Mouse (Mus musculus) hindbrain, embryonic 15.5 days (tissue): Measurements from ENCODE around the gene Frg2f1. TPM values are rescaled to one million over a fixed set of nuclear protein-coding genes. Genes with fewer than 3 reads are reported as not detected.

Source experiments
- ATAC-seq: fragments of 200-750 bp; cut with Nextera tagmentation; 2 replicates; pipeline ENCODE4 v1.8.0; 2017; ENCODE audit warnings: low read depth, moderate number of reproducible peaks, moderate TSS enrichment; ENCODE audit not compliant: low FRiP score
- H3K27ac ChIP-seq: fragments of 300-500 bp; sonication (generic); replicated peaks from 2 replicates; pipeline ENCODE4 v1.5.1; 2015; ENCODE audit warnings: mild to moderate bottlenecking, inconsistent platforms
- H3K27me3 ChIP-seq: fragments of 300-500 bp; sonication (generic); 2 replicates; pipeline ENCODE4 v1.6.1; 2015; ENCODE audit warnings: control low read depth, inconsistent platforms
- H3K36me3 ChIP-seq: fragments of 300-500 bp; sonication (generic); 2 replicates; pipeline ENCODE4 v1.6.1; 2015; ENCODE audit warnings: control low read depth, inconsistent platforms
- H3K4me1 ChIP-seq: fragments of 300-500 bp; sonication (generic); replicated peaks from 2 replicates; pipeline ENCODE4 v1.6.1; 2015; ENCODE audit warnings: control low read depth, inconsistent platforms
- H3K4me2 ChIP-seq: fragments of 300-500 bp; sonication (generic); 2 replicates; pipeline ENCODE4 v1.6.1; 2015; ENCODE audit warnings: moderate library complexity, mild to moderate bottlenecking, inconsistent platforms
- H3K4me3 ChIP-seq: fragments of 300-500 bp; sonication (generic); 2 replicates; pipeline ENCODE4 v1.5.1; 2015; ENCODE audit warnings: mild to moderate bottlenecking, inconsistent platforms
- H3K9ac ChIP-seq: fragments of 300-500 bp; sonication (generic); 2 replicates; pipeline ENCODE4 v1.6.1; 2015; ENCODE audit warnings: inconsistent platforms
- H3K9me3 ChIP-seq: fragments of 300-500 bp; sonication (generic); 2 replicates; pipeline ENCODE4 v1.6.1; 2016; ENCODE audit warnings: control low read depth, inconsistent platforms
- WGBS: fragments of 180-500 bp; shearing (Covaris S2); methylation state at CpG from one replicate; pipeline ENCODE4 v1.1.7; 2015; 5-methylcytosine and 5-hydroxymethylcytosine counted together
- polyA plus RNA-seq: library from polyadenylated mRNA; unstranded; fragments of >200 nt; fragmentation: Nextera tagmentation; extraction: Ambion mirVana; gene quantifications from 2 replicates; pipeline ENCODE4 v1.2.1, GENCODE M21; 2015

Frg2f1 gene
- polyA plus RNA-seq: 10.2 and 11.1 TPM in 2 replicates

DNA sequence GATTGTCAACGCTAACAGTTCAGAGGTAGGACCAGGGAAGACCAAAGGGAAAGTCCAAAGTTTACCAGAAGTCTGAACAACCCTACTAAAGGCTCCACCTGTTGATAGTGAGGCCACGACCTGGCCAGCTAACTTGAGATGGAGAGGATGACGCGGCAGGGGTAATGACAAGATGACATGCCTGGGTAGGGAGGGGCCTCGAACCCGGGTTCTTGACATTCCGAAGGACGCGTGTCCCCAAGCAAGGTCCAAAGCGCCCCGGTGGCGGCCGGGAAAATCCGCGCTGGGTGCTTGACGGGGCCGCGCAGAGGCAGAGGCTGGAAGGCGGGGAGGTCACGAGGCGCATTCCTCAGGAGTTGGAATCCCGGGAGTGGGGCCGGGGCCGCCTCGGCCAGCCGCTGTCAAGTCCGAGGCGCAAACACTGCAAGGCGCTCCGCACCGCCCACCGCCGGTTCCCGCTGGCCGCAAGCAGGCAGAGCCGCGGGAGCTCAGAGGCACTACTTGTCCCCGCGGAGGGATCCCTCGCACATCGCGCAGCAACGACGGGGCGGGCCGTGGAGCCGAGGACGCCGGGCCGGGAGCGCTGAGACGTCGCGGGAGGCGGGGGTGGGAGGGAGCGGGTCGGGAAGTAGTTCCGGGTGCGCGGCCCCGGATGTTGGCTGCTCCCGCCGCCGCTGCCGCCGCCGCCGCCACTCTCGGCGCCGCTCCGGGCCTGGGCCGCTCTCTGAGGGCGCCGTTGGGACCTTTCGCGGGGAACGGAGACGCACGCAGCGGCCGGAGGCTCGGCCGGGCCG, at the start of gene Frg2f1:
Frg2f1 (minus strand) TSS at position 499 of the 794 bp plus-strand sequence.
- peak within 1 kb of the TSS; percentile 93 for H3K9ac ChIP-seq
- ATAC-seq: peak; percentile 94
- no peaks in the 10 kb centered on the region for H3K9me3 ChIP-seq
- peaks cover 28% of the 10 kb centered on the region for H3K4me1 ChIP-seq
- no peaks in the 10 kb centered on the region for H3K27me3 ChIP-seq
- peak within 1 kb of the TSS; percentile 83 for H3K4me2 ChIP-seq
- under 1% methylated on average over 62 of the region's 85 CpGs for WGBS
- H3K27ac ChIP-seq: peak within 1 kb of the TSS; percentile 98
- H3K36me3 ChIP-seq: no peaks in the 10 kb centered on the region
- H3K4me3 ChIP-seq: peak within 1 kb of the TSS; percentile 98

DNA sequence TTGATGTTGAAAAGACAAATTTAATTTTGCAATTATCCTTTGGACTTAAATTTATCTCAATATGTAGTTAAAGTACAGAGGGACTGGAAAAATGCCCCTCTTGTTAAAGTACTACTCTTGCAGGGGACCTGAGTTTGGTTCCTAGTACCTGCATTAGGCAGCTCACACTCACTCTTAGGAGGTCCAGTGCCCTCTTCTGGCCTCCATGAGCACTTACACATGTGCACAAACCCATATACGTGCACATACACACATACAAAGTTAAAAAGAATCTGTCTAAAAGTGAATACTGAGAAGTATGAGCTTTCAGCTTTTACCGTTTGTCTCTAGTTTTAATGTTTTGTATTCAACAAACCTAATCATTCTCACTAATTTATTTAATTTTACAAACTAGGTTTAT, 48.7 kb upstream of the Frg2f1 start:
- Histone ChIP-seq H3K4me3 (no peak overlapping the region), H3K4me1 (0 out of 2 replicates have a peak, but pooled peaks cover 4% of the 10 kb centered on the region), H3K27ac (no peak overlapping the region), H3K27me3 (no peaks in the 10 kb centered on the region), H3K36me3 (peaks cover 20% of the 10 kb centered on the region), H3K9me3 (no peaks in the 10 kb centered on the region), H3K4me2 (no peak overlapping the region), H3K9ac (no peak overlapping the region)
- 98% methylated on average over 2 of the region's 2 CpGs for WGBS
- ATAC-seq: no peak

DNA sequence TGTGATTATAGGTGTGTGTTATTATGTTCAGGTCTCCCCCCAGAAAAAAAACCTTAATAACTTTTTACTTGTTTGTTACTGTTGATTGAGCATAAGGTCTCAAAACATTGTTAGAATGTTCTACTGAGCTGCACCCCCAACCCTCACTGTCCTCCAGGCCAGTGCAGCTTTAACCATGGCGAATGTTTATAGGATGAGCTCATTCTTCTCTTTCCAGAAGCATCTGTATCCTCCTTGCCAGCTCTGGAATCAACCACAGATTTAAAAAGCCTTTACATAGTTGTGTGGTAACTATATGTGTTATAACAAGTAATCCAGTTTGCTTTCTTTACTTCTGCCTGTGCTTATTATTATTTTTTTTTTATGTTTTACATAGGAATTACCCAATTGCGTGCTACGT, 36.1 kb upstream of the Frg2f1 start:
- ATAC-seq: no peak
- H3K36me3 ChIP-seq: no peaks in the 10 kb centered on the region
- no peak overlapping the region for H3K9ac ChIP-seq
- H3K4me3 ChIP-seq: no peak overlapping the region
- H3K4me2 ChIP-seq: no peak overlapping the region
- no peaks in the 10 kb centered on the region for H3K4me1 ChIP-seq
- H3K27ac ChIP-seq: no peak overlapping the region
- no peaks in the 10 kb centered on the region for H3K9me3 ChIP-seq
- no peaks in the 10 kb centered on the region for H3K27me3 ChIP-seq
- 97% methylated on average over 3 of the region's 3 CpGs for WGBS

DNA sequence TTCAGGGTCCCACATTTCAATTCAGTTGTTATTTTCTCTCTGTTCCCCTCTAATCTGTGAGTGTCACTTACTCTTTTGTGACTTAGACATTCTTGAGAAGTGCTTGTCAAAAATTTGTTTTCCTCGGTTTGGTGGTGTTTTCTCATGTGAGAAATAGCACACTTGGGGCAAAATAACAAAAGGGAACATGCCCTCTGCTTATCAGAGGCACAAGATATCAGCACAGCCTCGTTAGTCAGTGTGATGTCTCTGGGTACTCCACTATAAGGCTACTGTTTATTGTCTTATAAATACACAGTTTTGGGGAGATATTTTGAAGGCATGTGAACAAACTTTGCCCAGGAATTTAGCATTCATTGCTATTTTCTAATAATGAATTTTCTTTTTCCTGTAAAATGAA, 35.2 kb upstream of the Frg2f1 start:
- Histone ChIP-seq H3K4me1 (no peaks in the 10 kb centered on the region), H3K27ac (no peak overlapping the region), H3K27me3 (no peaks in the 10 kb centered on the region), H3K4me3 (no peak overlapping the region), H3K9ac (no peak overlapping the region), H3K36me3 (no peaks in the 10 kb centered on the region), H3K4me2 (no peak overlapping the region), H3K9me3 (no peaks in the 10 kb centered on the region)
- ATAC-seq: no peak
- WGBS: 76% methylated on average over 2 of the region's 2 CpGs

DNA sequence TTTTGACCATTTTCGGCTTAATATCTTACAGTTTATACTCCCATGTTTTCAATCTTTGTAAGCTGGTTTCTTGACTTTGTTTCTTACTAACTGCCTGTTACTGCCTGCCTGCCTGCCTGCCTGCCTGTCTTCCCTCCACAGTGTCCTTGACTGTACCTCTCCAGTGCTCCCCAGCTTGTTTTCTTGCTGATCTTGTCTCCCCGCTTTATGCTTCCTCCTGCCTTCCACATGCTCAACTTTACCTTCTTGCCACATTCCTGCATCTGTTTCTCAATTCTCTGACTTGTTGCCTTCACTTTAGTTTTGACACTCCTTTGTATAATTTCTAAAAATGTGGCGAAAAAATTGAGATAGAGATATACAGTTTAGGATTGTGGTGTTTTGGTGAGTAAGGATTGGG, 33.4 kb upstream of the Frg2f1 start:
- H3K4me3 ChIP-seq: no peak overlapping the region
- no peak overlapping the region for H3K9ac ChIP-seq
- H3K27me3 ChIP-seq: no peaks in the 10 kb centered on the region
- H3K4me2 ChIP-seq: no peak overlapping the region
- no peak for ATAC-seq
- H3K27ac ChIP-seq: no peak overlapping the region
- no peaks in the 10 kb centered on the region for H3K9me3 ChIP-seq
- no peaks in the 10 kb centered on the region for H3K36me3 ChIP-seq
- H3K4me1 ChIP-seq: no peaks in the 10 kb centered on the region
- 92% methylated on average over 3 of the region's 3 CpGs for WGBS

DNA sequence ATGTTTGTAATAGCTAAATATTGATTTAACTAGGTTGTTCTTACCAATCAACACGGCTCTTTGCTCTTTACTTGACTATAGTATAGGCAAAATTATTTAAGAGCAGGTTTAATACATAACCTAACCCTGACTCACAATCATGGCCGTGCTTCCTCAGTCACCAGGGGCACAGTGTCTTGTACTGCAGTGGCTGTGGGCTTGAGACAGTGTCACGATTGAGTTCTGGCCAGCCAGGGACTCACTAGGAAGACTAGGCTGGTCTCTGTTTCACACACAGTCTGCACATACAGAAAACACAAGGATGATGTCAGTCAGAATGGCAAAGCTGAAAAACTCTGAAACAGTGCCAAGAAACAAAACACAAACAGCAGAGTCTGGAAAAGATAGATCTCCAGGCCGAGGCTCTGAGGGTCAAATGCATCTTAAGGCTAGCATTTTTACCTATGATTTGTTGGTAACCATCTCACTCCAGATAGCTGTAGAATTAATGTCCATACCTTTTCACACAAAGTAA, 27.1 kb upstream of the Frg2f1 start:
- Histone ChIP-seq H3K4me3 (no peak overlapping the region), H3K4me1 (no peaks in the 10 kb centered on the region), H3K27ac (no peak overlapping the region), H3K9ac (no peak overlapping the region), H3K4me2 (no peak overlapping the region), H3K36me3 (no peaks in the 10 kb centered on the region), H3K27me3 (no peaks in the 10 kb centered on the region), H3K9me3 (no peaks in the 10 kb centered on the region)
- 79% methylated on average over 4 of the region's 4 CpGs for WGBS
- no peak; the same call in 1 of the 2 replicates for ATAC-seq

DNA sequence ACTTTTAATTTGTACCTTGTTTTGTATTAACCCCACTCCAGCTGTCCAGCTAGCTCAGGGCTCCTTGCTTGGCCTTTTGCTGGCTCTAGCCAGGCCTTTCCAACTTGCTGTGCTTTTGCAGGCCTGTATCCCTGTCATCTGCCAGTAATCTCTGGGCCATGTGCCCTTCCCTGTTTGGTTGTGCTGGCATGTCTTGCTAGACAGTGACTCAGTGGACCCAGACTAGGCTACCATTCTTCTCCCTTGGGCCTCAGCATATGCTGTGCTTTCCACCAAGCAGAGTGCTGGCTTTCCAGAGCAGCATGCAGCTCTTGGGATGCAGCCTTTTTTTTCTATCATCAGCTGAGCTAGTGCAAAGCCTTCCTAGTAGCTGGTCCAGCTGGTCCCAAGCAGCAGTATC, 23.8 kb upstream of the Frg2f1 start:
- Histone ChIP-seq H3K27me3 (no peaks in the 10 kb centered on the region), H3K36me3 (no peaks in the 10 kb centered on the region), H3K9ac (no peak overlapping the region), H3K4me1 (no peaks in the 10 kb centered on the region), H3K4me2 (no peak overlapping the region), H3K27ac (no peak overlapping the region), H3K4me3 (no peak overlapping the region), H3K9me3 (no peaks in the 10 kb centered on the region)
- no peak for ATAC-seq

DNA sequence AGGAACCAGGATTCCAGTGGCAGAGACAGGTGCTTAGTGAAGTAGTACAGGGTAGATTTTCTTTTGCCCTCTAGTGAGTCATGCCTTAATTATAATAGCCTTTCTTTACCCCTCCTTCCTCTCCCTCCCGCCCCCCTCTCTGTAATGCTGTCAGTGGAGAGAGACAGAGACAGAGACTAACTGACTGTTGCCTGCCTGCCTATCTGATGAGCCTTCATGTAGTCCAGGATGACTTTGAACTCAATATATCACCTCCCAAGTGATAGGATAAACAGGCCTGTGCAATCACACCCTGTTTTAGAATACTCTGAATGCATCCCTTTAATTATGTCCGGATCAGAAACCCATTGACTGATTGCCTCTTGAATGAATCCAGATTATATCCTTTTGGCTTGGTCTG, 16.1 kb upstream of the Frg2f1 start:
- Histone ChIP-seq H3K27me3 (no peaks in the 10 kb centered on the region), H3K4me1 (peaks cover 8% of the 10 kb centered on the region; the same call in 1 of the 2 replicates), H3K4me2 (no peak overlapping the region), H3K9me3 (no peaks in the 10 kb centered on the region), H3K27ac (no peak overlapping the region), H3K4me3 (no peak overlapping the region), H3K36me3 (no peaks in the 10 kb centered on the region), H3K9ac (no peak overlapping the region)
- WGBS: 80% methylated on average over 2 of the region's 2 CpGs
- no peak for ATAC-seq

DNA sequence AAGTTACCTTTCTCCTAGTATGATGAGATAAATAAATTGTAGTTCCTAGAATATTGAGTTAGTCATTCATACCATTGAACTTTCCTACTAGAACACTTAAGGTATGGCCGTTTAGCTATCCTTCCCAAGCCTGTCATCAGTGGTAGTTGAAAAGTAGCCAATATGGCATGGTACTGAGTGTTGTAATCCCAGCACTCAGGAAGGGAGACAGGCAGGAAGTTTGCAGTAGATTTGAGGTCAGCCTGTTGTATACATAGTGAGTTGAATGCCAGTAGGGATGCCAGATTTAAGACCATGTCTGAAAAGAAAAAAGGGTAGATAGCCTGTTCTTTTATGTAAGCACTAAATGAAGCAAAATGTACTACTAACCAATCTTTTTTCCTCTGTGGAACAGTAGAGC, 11.5 kb upstream of the Frg2f1 start:
- WGBS: 90% methylated on average over 1 of the region's 1 CpGs
- Histone ChIP-seq H3K4me2 (no peak overlapping the region), H3K4me1 (peaks cover 8% of the 10 kb centered on the region; the same call in 1 of the 2 replicates), H3K27ac (no peak overlapping the region), H3K4me3 (no peak overlapping the region), H3K36me3 (no peaks in the 10 kb centered on the region), H3K27me3 (no peaks in the 10 kb centered on the region), H3K9me3 (no peaks in the 10 kb centered on the region), H3K9ac (no peak overlapping the region)
- no peak for ATAC-seq

DNA sequence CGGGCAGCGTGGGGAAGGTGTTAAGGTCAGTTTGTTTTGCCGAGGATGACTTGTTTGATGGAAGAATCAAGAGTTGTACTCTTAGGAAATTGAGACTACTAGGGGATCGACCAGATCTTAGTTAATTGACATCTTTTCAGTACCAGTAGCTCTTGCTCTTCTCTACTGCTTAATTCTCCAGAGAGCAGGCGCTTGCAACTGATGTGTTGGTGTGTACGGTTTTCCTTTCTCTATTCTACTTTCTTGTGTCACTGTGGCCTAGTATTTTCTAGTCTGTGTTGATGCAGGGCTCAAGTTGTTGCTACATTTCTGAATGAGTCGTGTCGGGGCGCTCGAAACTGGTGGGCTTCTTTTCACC, 1.2 kb upstream of the Frg2f1 start:
- Histone ChIP-seq H3K9me3 (no peaks in the 10 kb centered on the region), H3K9ac (peak overlapping the region; percentile 93), H3K4me3 (peak overlapping the region; percentile 98), H3K27ac (peak overlapping the region; percentile 98), H3K4me2 (peak overlapping the region; percentile 83), H3K4me1 (peaks cover 28% of the 10 kb centered on the region), H3K27me3 (no peaks in the 10 kb centered on the region), H3K36me3 (no peaks in the 10 kb centered on the region)
- ATAC-seq: no peak
- 5% methylated on average over 10 of the region's 10 CpGs for WGBS

DNA sequence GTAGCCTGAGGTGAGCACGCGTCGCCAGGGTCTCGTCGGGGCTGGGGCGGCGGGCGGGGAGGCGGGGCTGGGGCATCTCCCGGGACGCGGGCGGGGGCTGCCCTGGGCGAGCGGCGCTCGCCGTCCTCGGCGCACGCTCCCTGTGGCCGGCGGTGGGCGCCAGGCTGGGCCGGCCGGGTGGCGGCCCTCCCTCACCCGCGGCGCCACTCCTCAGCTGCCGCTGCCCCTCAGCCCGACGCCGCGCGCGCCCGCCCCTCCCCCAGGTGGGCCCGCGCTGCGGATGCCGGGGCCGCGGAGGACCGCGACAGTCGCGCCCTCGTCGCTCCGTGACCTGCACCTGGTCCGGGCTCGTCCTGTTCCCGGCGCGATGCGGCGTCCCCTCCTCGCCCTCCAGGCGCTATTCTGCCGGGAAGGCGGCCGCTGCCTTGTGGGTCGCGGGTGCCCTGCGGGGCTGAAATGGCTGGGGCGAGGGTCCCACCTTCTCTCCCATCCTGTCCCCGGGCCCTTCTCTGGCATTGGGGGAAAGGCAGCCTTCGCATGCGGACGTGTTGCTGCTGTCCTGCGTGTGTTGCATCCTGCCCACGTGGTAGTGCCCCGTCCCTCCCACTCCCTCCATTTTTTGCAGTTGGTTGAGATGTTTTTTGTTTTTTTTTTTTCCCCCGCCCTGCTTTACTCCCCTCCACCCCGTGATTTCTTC, 655 bp upstream of the Frg2f1 start:
- 0% methylated on average over 56 of the region's 76 CpGs for WGBS
- H3K36me3 ChIP-seq: no peaks in the 10 kb centered on the region
- peaks cover 28% of the 10 kb centered on the region for H3K4me1 ChIP-seq
- H3K4me2 ChIP-seq: peak overlapping the region; percentile 83
- H3K27me3 ChIP-seq: no peaks in the 10 kb centered on the region
- H3K9ac ChIP-seq: peak overlapping the region; percentile 93
- H3K9me3 ChIP-seq: no peaks in the 10 kb centered on the region
- peak overlapping the region; percentile 98 for H3K4me3 ChIP-seq
- peak overlapping the region; percentile 98 for H3K27ac ChIP-seq
- peak; percentile 84 for ATAC-seq

DNA sequence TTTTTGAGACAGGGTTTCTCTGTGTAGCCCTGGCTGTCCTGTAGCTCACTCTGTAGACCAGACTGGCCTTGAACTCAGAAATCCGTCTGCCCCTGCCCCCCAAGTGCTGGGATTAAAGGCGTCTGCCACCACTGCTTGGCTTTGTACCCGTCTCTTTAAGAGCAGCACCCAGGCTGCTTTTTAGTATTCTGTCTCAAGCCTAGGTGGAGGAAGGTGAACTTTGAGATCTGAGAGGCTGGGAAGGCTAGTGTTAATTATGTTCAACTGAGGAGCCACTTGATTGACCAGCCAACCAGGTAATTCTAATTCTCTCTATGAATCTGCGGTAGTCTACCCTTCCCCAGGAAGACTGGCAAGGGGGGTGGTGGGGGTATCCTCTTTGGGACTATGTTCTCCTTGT, 1.9 kb downstream of the Frg2f1 start:
- peaks cover 28% of the 10 kb centered on the region for H3K4me1 ChIP-seq
- 82% methylated on average over 4 of the region's 4 CpGs for WGBS
- H3K4me2 ChIP-seq: no peak overlapping the region
- H3K4me3 ChIP-seq: no peak overlapping the region
- no peak overlapping the region for H3K27ac ChIP-seq
- no peaks in the 10 kb centered on the region for H3K36me3 ChIP-seq
- no peaks in the 10 kb centered on the region for H3K27me3 ChIP-seq
- ATAC-seq: no peak
- H3K9ac ChIP-seq: no peak overlapping the region
- H3K9me3 ChIP-seq: no peaks in the 10 kb centered on the region
